Mouse (Mus musculus) ES-E14 (cell line): ENCODE results near the gene Trpm8. TPM values are rescaled to one million over a fixed set of nuclear protein-coding genes. Genes with fewer than 3 reads are reported as not detected.

ENCODE experiments used
- DNase-seq: peaks from one replicate; pipeline ENCODE4 v3.0.0-alpha.2; 2013; ENCODE audit warnings: low read depth, low spot score
- H3K27ac ChIP-seq: 2 replicates; pipeline ENCODE4 v1.5.1; 2012; ENCODE audit warnings: low read depth, mild to moderate bottlenecking, low read length, moderate library complexity, mixed read lengths; ENCODE audit not compliant: poor library complexity, insufficient read depth, severe bottlenecking
- H3K36me3 ChIP-seq: 2 replicates; pipeline ENCODE4 v1.6.1; 2012; ENCODE audit warnings: mild to moderate bottlenecking, low read length, moderate library complexity, mixed read lengths; ENCODE audit not compliant: control insufficient read depth, poor library complexity, insufficient read depth, severe bottlenecking
- H3K4me1 ChIP-seq, 2 experiments: fragments of 150-350 bp in 1 of 2; sonication (generic) in 1 of 2; 2 replicates each; pipeline ENCODE4 v1.6.1; 2012; ENCODE audit warnings: low read length in 2 of 2, mild to moderate bottlenecking in 1 of 2, mixed read lengths in 1 of 2; ENCODE audit not compliant: control insufficient read depth in 2 of 2, insufficient read depth in 2 of 2, poor library complexity in 1 of 2
- H3K4me3 ChIP-seq, 2 experiments: fragments of 150-350 bp in 1 of 2; sonication (generic) in 1 of 2; 2 replicates each; pipeline ENCODE4 v1.5.1; 2012; ENCODE audit warnings: low read length in 2 of 2, low read depth in 1 of 2, mild to moderate bottlenecking in 1 of 2, mixed read lengths in 1 of 2; ENCODE audit not compliant: insufficient read depth in 1 of 2, poor library complexity in 1 of 2, severe bottlenecking in 1 of 2
- H3K9ac ChIP-seq: 2 replicates; pipeline ENCODE4 v1.6.1; 2012; ENCODE audit warnings: low read depth, mild to moderate bottlenecking, low read length, mixed read lengths; ENCODE audit not compliant: poor library complexity, insufficient read depth, severe bottlenecking
- H3K9me3 ChIP-seq: fragments of 150-350 bp; sonication (generic); 2 replicates; pipeline ENCODE4 v1.6.1; 2012; ENCODE audit warnings: low read depth, mild to moderate bottlenecking, low read length; ENCODE audit not compliant: control insufficient read depth, insufficient read depth
- CHD2 ChIP-seq: IDR thresholded peaks from 2 replicates; pipeline ENCODE4 v1.6.1; 2014; ENCODE audit warnings: mild to moderate bottlenecking, low read depth, low read length, inconsistent platforms
- HCFC1 ChIP-seq: IDR thresholded peaks from 2 replicates; pipeline ENCODE4 v1.6.1; 2012; ENCODE audit warnings: low read length, inconsistent platforms, borderline replicate concordance; ENCODE audit not compliant: insufficient read depth
- MAFK ChIP-seq: IDR thresholded peaks from 2 replicates; pipeline ENCODE4 v1.6.1; 2014; ENCODE audit warnings: mild to moderate bottlenecking, low read depth, low read length, inconsistent platforms; ENCODE audit not compliant: insufficient read depth
- ZC3H11A ChIP-seq: IDR thresholded peaks from 2 replicates; pipeline ENCODE4 v1.6.1; 2012; ENCODE audit warnings: low read depth, mild to moderate bottlenecking, inconsistent platforms, low read length, borderline replicate concordance
- ZNF384 ChIP-seq: IDR thresholded peaks from 2 replicates; pipeline ENCODE4 v1.6.1; 2012; ENCODE audit warnings: low read depth, low read length, inconsistent platforms
- in situ Hi-C, 2 experiments: fragments of 600-800 bp; cut with MboI; formaldehyde crosslinking; loops; one replicate each; pipeline ENCODE4 v1.15.1; 2025; ENCODE audit warnings: low sequenced_read_pairs in 2 of 2, inconsistent platforms in 1 of 2; ENCODE audit not compliant: unreplicated experiment in 2 of 2
- total RNA-seq: library from RNA; depleted of rRNA; stranded (reverse); fragments of 300-350 nt; gene quantifications from 2 replicates; pipeline ENCODE4 v1.2.3, GENCODE M21; 2012

Trpm8 gene
- total RNA-seq, 1 experiment: 0.04 TPM

GRCm38 (mm10) chr1:88258881-88259642 lies 18.4 kb upstream of the Trpm8 start:
- Histone ChIP-seq H3K9me3 (no peaks in the 10 kb centered on the region), H3K9ac (no peak overlapping the region), H3K4me3 (no peak overlapping the region), H3K27ac (no peak overlapping the region), H3K4me1 (peaks cover 3 to 4% of the 10 kb centered on the region in 2 experiments; a peak in 2 of 4 replicates), H3K36me3 (peaks cover 19% of the 10 kb centered on the region)
- DNase-seq: no peak
- TF ChIP-seq CHD2: no peak
- TF ChIP-seq HCFC1: no peak
- TF ChIP-seq ZNF384: peak; percentile 96
- no peak for TF ChIP-seq MAFK
- in situ Hi-C loops: no loop called here

- H3K9ac ChIP-seq: no peak overlapping the region
- peaks cover 3 to 4% of the 10 kb centered on the region in 2 experiments; a peak in 2 of 4 replicates for H3K4me1 ChIP-seq
- no peak overlapping the region for H3K4me3 ChIP-seq
- in situ Hi-C loops: no loop called here
- TF ChIP-seq ZNF384 (no peak), ZC3H11A (no peak), CHD2 (no peak), MAFK (no peak), HCFC1 (no peak)
- DNase-seq: no peak
- no peaks in the 10 kb centered on the region for H3K9me3 ChIP-seq
- no peak overlapping the region for H3K27ac ChIP-seq
- H3K36me3 ChIP-seq: peaks cover 24% of the 10 kb centered on the region
These were observed 17.8 kb upstream of the Trpm8 start for GRCm38 (mm10) chr1:88259643-88260024.

DNA sequence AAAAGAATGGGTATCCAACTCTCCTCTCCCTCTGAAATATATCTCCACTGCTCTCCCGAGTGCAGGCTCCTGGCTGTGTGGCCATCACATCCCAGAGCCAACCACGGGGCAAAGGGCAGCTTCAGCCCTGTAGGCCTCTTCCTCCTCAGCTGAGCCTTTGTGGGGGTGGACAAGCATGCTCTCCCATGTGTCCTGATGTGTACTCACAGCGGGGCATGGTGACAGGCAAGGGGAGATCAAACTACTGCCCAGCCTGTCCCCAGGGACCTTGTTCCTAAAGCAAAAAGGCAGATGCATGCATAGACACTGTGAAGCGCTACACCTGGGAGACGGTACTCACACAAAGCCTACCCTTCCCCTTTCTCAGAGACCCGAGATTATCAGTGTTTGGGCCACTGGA lies 17.3 kb upstream of the Trpm8 start:
- no peak for DNase-seq
- Histone ChIP-seq H3K9ac (no peak overlapping the region), H3K36me3 (peaks cover 29% of the 10 kb centered on the region), H3K27ac (no peak overlapping the region; the same call in 1 of the 2 replicates), H3K4me3 (no peak overlapping the region), H3K9me3 (no peaks in the 10 kb centered on the region), H3K4me1 (peaks cover 3 to 4% of the 10 kb centered on the region in 2 experiments; a peak in 2 of 4 replicates)
- TF ChIP-seq ZC3H11A (no peak), ZNF384 (no peak), HCFC1 (no peak), MAFK (no peak), CHD2 (no peak)
- in situ Hi-C loops: no loop called here

GRCm38 (mm10) chr1:88260604-88261377 lies 16.7 kb upstream of the Trpm8 start:
- TF ChIP-seq ZC3H11A: no peak
- TF ChIP-seq ZNF384: no peak
- TF ChIP-seq HCFC1: no peak
- TF ChIP-seq CHD2: no peak
- TF ChIP-seq MAFK: no peak
- H3K9me3 ChIP-seq: no peaks in the 10 kb centered on the region

DNA sequence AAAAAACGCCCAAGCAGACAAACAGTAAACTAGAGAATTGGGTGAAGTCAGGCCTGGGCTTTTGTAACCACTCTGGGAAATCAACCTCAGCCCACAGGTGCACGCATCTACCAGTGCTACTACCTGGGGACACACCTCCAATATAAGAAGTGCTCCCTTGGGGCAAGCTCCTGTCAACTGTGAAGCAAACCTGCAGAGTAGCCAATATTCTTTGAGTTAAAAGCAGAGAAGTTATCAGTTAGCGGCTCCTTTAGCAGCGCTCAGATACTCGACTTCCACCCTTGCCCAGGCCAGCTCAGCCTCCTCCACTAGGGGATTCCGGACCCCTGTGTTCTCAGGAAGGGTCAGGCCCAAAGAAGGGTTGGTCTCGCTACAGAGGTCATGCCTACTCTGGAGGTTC lies 15.8 kb upstream of the Trpm8 start:
- no peak overlapping the region for H3K27ac ChIP-seq
- H3K9ac ChIP-seq: no peak overlapping the region
- in situ Hi-C loops: no loop called here
- H3K4me1 ChIP-seq: peaks cover 3 to 4% of the 10 kb centered on the region in 2 experiments; a peak in 2 of 4 replicates
- no peak for TF ChIP-seq CHD2
- no peak for TF ChIP-seq ZC3H11A
- no peak for TF ChIP-seq MAFK
- TF ChIP-seq ZNF384: no peak
- no peak for DNase-seq
- H3K9me3 ChIP-seq: peaks cover 3% of the 10 kb centered on the region; the same call in 1 of the 2 replicates
- peaks cover 45% of the 10 kb centered on the region for H3K36me3 ChIP-seq
- no peak overlapping the region for H3K4me3 ChIP-seq

More at GRCm38 (mm10) chr1:88260604-88261377, 16.7 kb upstream of the Trpm8 start:
- H3K4me3 ChIP-seq: no peak overlapping the region
- H3K4me1 ChIP-seq: peaks cover 3 to 4% of the 10 kb centered on the region in 2 experiments; a peak in 2 of 4 replicates
- H3K27ac ChIP-seq: no peak overlapping the region
- in situ Hi-C loops: no loop called here
- no peak for DNase-seq
- H3K36me3 ChIP-seq: peaks cover 36% of the 10 kb centered on the region
- H3K9ac ChIP-seq: no peak overlapping the region
